Mouse (Mus musculus) brain, adult 10 weeks (tissue): ENCODE data around the gene Cd247. TPM values are rescaled to one million over a fixed set of nuclear protein-coding genes. Genes with fewer than 3 reads are reported as not detected.

Experiments used
- polyA plus RNA-seq: library from polyadenylated mRNA; stranded (reverse); fragments of 350-450 nt; fragmentation: Illumina TruSeq; extraction: RNeasy Lipid Tissue Mini Kit (QIAGEN cat#74804); gene quantifications from one replicate; pipeline ENCODE4 v1.2.3, GENCODE M21; 2015; ENCODE audit warnings: low read depth, low replicate concordance

Cd247 gene
- polyA plus RNA-seq = 0.48 TPM

DNA sequence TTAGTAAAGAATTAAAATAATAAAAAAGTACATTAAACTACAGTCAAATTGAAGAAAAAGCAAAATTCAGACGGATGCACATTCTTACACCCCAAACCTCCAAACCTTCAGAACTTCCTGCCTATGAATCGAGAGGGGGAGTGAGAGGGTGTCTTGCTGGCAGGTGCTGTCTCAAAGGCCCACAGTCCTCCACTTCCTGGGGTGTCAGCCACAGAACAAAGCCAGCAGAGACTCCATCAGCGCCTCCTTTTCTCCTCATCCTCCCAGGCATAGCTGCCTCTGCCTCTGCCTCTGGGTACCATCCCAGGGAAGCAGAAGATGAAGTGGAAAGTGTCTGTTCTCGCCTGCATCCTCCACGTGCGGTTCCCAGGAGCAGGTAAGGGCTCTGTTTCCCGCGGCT is at the start of gene Cd247:
Gene Cd247, plus strand, starts transcription at position 171 of the 400 bp plus-strand sequence.

GRCm38 (mm10) chr1:165763635-165764372 is 24.7 kb upstream of the Cd247 start, which contains the start of gene Creg1:
Gene Creg1 (plus strand): TSS chr1:165763746.

Other genes starting within 250 kb of the Cd247 start
- gene Mpzl1, start 154.1 kb upstream of the Cd247 start, polyA plus RNA-seq = 31.8 TPM
- gene Rcsd1, start 78.9 kb upstream of the Cd247 start, polyA plus RNA-seq = 7.3 TPM
- 52.8 TPM for gene Creg1, start 24.9 kb upstream of the Cd247 start, polyA plus RNA-seq
- 6.0 TPM for gene Pou2f1, start 214.0 kb downstream of the Cd247 start, polyA plus RNA-seq